Mouse (Mus musculus): ENCODE results near the gene Gps1. TPM values are rescaled to one million over a fixed set of nuclear protein-coding genes. Genes with fewer than 3 reads are reported as not detected.
A peak's percentile ranks its signal among the peaks of the same experiment; 100 is the strongest.

The Gps1 gene
- polyA plus RNA-seq (2014; fragmentation: Nextera tagmentation; extraction: Ambion mirVana): 303 and 316 TPM in 2 replicates

DNA sequence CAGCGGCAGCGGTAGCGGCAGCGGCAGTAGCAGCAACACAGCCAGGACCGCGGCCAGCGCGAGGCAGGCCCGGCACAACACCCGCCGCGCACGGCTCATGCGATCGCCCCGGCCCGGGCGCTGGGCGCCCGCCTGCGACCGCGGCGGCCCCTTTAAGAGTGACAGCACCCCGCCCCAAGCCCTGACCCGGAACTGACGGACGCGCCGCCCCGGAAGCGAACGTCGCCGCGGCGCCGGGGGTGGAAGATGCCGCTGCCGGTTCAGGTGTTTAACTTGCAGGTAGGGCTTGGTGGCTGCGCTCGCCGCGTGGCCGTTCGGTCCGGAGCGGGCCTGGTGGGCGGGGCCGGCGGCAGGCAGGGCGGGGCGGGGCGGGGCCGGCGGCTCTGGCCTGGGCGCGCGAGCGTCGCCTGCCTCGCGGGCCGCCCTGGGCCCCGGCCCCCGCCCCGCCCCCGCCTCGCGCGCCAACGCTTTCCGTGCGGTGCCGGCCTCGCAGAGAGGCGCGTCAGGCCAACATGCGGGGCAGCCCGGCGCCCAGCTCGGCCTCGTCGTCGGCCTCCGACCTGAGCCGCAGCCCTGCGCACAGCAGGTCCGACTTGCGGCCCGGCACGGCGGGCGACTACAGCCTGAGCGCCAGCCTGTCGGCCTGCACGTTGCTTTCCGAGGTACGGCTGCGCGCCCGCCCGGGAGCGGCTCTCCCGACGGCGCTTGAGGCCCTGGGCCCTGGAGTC is at the start of gene Gps1, which contains the start of gene Rfng:
Gene Gps1 (plus strand): TSS at position 209 of the 728 bp plus-strand sequence.
Gene Rfng (minus strand): TSS at position 144 of the 728 bp plus-strand sequence.
- Histone ChIP-seq H3K4me2 (ENCODE audit: low read length) (peak within 1 kb of the TSS; percentile 90), H3K9ac (replicated peaks; ENCODE audit: low read length) (peak within 1 kb of the TSS; percentile 97), H3K27ac (replicated peaks; ENCODE audit: low read depth, low read length) (peak within 1 kb of the TSS; percentile 83), H3K4me1 (ENCODE audit: control insufficient read depth, insufficient read depth, low read length) (peaks cover 15% of the 10 kb centered on the region), H3K9me3 (ENCODE audit: control insufficient read depth, low read length) (no peaks in the 10 kb centered on the region), H3K36me3 (ENCODE audit: control insufficient read depth, insufficient read depth, low read length) (peaks cover 65% of the 10 kb centered on the region), H3K27me3 (ENCODE audit: control insufficient read depth, insufficient read depth, low read length) (no peaks in the 10 kb centered on the region), H3K4me3 (replicated peaks; ENCODE audit: low read depth, low read length) (peak within 1 kb of the TSS; percentile 91)
- peak; percentile 86 for ATAC-seq (ENCODE audit: low FRiP score, low TSS enrichment)
- DNase-seq: peak; percentile 93
- under 1% methylated on average over 105 of the region's 107 CpGs for WGBS

DNA sequence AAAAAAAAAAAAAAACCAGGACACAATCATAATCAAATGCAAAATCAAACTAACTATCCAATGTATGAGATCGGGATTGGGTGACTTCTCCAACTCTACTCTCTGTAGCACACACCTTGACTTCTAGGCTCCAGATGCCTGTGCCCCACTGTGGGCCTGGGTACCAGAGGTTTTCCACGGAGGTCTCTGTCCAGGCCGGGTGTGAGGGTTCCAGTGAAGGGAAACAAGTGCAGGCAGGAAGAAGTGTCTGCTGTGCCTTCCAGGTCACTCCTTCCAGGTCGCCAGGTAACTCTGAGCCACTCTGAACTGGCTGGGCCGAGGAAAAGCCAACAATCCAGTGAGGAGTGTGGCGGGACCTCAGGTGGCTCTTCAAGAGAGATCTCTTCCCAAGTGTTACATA is 47.6 kb upstream of the Gps1 start:
- H3K36me3 ChIP-seq (ENCODE audit: control insufficient read depth, insufficient read depth, low read length): no peaks in the 10 kb centered on the region
- WGBS: 77% methylated on average over 6 of the region's 6 CpGs
- H3K4me1 ChIP-seq (ENCODE audit: control insufficient read depth, insufficient read depth, low read length): no peaks in the 10 kb centered on the region
- H3K27me3 ChIP-seq (ENCODE audit: control insufficient read depth, insufficient read depth, low read length): no peaks in the 10 kb centered on the region
- no peaks in the 10 kb centered on the region for H3K9me3 ChIP-seq (ENCODE audit: control insufficient read depth, low read length)
- no peak overlapping the region for H3K27ac ChIP-seq (replicated peaks; ENCODE audit: low read depth, low read length)
- no peak overlapping the region for H3K9ac ChIP-seq (replicated peaks; ENCODE audit: low read length)
- no peak overlapping the region for H3K4me2 ChIP-seq (ENCODE audit: low read length)
- no peak overlapping the region for H3K4me3 ChIP-seq (replicated peaks; ENCODE audit: low read depth, low read length)
- DNase-seq (no peak), ATAC-seq (ENCODE audit: low FRiP score, low TSS enrichment) (no peak)

DNA sequence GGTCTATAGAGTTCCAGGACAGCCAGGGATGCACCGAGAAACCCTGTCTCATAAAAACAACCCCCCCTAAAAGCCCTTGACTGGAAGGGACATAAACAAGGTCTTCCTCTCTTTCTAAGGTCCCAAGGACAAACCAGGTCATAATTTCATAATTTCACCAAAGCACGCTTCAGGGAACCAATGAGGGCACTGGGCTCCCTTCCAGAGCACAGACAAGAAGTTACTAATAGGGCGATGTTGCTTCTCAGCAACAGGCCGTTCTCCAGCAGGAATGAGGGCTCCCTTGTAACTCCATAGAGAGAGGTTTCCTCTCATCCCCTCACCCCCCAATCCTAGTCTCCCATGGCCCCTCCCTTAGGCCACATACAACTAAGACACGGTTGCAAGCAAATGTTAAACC is 43.1 kb upstream of the Gps1 start:
- 93% methylated on average over 5 of the region's 5 CpGs for WGBS
- no peak overlapping the region for H3K4me3 ChIP-seq (replicated peaks; ENCODE audit: low read depth, low read length)
- H3K9ac ChIP-seq (replicated peaks; ENCODE audit: low read length): no peak overlapping the region
- ATAC-seq (ENCODE audit: low FRiP score, low TSS enrichment) (no peak), DNase-seq (no peak)
- no peaks in the 10 kb centered on the region for H3K4me1 ChIP-seq (ENCODE audit: control insufficient read depth, insufficient read depth, low read length)
- no peak overlapping the region for H3K27ac ChIP-seq (replicated peaks; ENCODE audit: low read depth, low read length)
- H3K4me2 ChIP-seq (ENCODE audit: low read length): no peak overlapping the region
- H3K9me3 ChIP-seq (ENCODE audit: control insufficient read depth, low read length): no peaks in the 10 kb centered on the region
- H3K36me3 ChIP-seq (ENCODE audit: control insufficient read depth, insufficient read depth, low read length): no peaks in the 10 kb centered on the region
- no peaks in the 10 kb centered on the region for H3K27me3 ChIP-seq (ENCODE audit: control insufficient read depth, insufficient read depth, low read length)

DNA sequence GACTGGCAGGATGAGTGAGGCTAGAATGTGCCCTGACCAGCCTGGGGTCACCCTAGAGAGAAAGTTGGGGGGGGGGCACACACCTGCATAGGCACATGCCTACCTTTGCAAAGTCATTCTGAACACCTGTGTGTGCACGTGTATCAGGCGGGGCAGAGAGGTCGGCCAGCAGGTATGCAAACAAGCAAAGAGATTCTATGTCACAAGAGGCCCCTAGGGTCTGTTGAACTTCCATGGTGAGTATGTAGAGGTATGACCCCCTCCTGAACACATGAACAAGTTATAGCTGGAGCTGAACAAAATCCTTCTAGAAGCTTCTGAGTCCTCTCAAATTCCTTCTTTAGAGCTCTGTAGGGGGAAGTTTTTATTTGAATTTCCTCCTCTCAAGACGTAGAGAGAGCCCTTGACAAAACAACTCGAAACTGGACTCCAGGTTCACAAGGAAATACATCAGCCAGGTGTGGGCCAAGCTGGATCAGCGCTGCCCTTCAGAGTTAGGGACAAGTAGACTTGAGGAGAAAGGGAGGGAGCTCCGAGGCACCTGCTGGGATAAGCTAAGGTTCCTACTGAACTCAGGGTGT is 39.9 kb upstream of the Gps1 start:
- no peak overlapping the region for H3K4me3 ChIP-seq (replicated peaks; ENCODE audit: low read depth, low read length)
- no peaks in the 10 kb centered on the region for H3K27me3 ChIP-seq (ENCODE audit: control insufficient read depth, insufficient read depth, low read length)
- WGBS: 78% methylated on average over 7 of the region's 7 CpGs
- no peaks in the 10 kb centered on the region for H3K4me1 ChIP-seq (ENCODE audit: control insufficient read depth, insufficient read depth, low read length)
- H3K4me2 ChIP-seq (ENCODE audit: low read length): no peak overlapping the region
- ATAC-seq (ENCODE audit: low FRiP score, low TSS enrichment): no peak
- no peaks in the 10 kb centered on the region for H3K9me3 ChIP-seq (ENCODE audit: control insufficient read depth, low read length)
- DNase-seq: no peak
- H3K36me3 ChIP-seq (ENCODE audit: control insufficient read depth, insufficient read depth, low read length): no peaks in the 10 kb centered on the region
- no peak overlapping the region for H3K9ac ChIP-seq (replicated peaks; ENCODE audit: low read length)
- H3K27ac ChIP-seq (replicated peaks; ENCODE audit: low read depth, low read length): no peak overlapping the region

DNA sequence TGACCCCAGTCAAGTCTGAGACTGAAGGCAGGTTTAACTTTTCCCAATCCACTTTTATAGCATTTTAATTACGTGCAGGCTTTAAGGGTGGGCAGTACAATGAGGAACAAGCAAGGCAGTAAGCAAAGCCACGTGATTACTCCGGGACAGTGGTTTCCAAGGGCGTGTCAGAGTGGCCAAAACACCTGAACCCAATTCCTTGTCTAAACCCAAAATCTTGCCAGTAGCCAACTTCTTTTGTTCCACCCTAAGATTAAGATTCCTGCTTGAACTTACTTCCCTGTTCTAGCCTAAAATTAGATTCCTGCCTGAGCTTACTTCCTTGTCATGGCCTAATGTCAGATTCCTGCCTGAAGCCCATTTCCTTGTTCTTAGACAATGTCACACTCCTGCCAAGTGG is 36.1 kb upstream of the Gps1 start:
- Histone ChIP-seq H3K9me3 (ENCODE audit: control insufficient read depth, low read length) (no peaks in the 10 kb centered on the region), H3K4me3 (replicated peaks; ENCODE audit: low read depth, low read length) (no peak overlapping the region), H3K36me3 (ENCODE audit: control insufficient read depth, insufficient read depth, low read length) (no peaks in the 10 kb centered on the region), H3K9ac (replicated peaks; ENCODE audit: low read length) (no peak overlapping the region), H3K27me3 (ENCODE audit: control insufficient read depth, insufficient read depth, low read length) (no peaks in the 10 kb centered on the region), H3K4me1 (ENCODE audit: control insufficient read depth, insufficient read depth, low read length) (no peaks in the 10 kb centered on the region), H3K4me2 (ENCODE audit: low read length) (no peak overlapping the region), H3K27ac (replicated peaks; ENCODE audit: low read depth, low read length) (no peak overlapping the region)
- ATAC-seq (ENCODE audit: low FRiP score, low TSS enrichment) (no peak), DNase-seq (no peak)
- 80% methylated on average over 4 of the region's 4 CpGs for WGBS

DNA sequence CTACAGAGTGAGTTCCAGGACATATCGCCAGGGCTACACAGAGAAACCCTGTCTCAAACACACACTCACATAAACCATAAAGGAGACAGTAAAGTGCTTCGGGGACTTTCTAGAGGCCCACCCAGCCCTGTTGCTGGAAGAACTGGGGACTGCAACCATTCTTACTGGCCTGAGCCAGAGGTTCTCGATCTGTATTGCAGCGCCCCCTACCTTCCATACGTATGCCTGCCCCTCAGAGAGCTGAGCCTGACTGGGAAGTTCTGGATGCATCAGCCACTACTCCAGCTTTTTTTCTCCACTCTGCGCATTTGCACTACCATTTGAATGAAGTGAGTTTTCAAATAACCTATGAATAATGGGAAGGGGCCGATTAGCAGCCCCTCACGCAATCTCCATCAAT is 34.6 kb upstream of the Gps1 start:
- peak; percentile 25 for DNase-seq
- 61% methylated on average over 8 of the region's 8 CpGs for WGBS

DNA sequence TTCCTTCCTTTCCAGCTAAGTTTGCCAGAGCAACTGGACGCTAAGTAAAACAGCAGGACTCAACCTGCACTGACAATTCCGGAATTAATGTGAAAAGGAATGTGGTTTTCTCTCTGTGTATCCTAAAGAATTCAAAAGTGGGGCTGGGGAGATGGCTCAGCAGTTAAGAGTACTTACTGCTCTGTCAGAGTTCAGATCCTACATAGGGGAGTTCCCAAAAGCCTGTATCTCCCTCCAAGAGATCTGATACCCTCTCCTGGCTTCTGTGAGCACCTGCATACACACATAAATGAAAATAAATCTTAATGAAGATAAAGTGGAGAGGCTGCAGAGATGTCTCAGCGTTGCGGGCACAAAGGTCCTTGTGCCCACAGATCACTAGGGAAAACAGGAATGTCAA is 32.5 kb upstream of the Gps1 start:
- 72% methylated on average over 4 of the region's 4 CpGs for WGBS
- ATAC-seq (ENCODE audit: low FRiP score, low TSS enrichment): no peak
- no peak overlapping the region for H3K4me3 ChIP-seq (replicated peaks; ENCODE audit: low read depth, low read length)

More for the DNA sequence above, 34.6 kb upstream of the Gps1 start:
- H3K27ac ChIP-seq (replicated peaks; ENCODE audit: low read depth, low read length): no peak overlapping the region
- no peaks in the 10 kb centered on the region for H3K27me3 ChIP-seq (ENCODE audit: control insufficient read depth, insufficient read depth, low read length)
- H3K9me3 ChIP-seq (ENCODE audit: control insufficient read depth, low read length): no peaks in the 10 kb centered on the region
- ATAC-seq (ENCODE audit: low FRiP score, low TSS enrichment): no peak
- no peak overlapping the region for H3K9ac ChIP-seq (replicated peaks; ENCODE audit: low read length)
- H3K4me3 ChIP-seq (replicated peaks; ENCODE audit: low read depth, low read length): no peak overlapping the region
- no peaks in the 10 kb centered on the region for H3K4me1 ChIP-seq (ENCODE audit: control insufficient read depth, insufficient read depth, low read length)
- H3K36me3 ChIP-seq (ENCODE audit: control insufficient read depth, insufficient read depth, low read length): no peaks in the 10 kb centered on the region
- H3K4me2 ChIP-seq (ENCODE audit: low read length): no peak overlapping the region

DNA sequence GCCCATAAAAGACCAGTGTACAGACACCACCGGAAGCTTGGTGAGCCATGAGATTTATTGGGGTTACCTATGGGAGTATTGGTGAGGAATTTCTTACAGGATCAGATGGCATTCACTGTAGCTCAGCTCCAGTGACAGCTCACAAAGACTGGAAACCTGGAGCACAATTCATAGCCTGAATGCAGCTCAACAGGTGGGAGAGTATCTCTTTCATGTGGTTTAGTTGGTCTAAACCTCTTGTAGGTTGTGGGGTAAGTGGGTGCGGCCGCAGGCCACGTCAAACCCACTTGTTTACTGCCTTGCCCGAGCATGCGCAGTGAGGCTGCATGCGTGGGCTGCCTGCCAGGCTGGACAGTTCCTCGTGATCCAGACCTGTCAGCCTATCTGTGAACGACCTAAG is 23.8 kb upstream of the Gps1 start:
- Histone ChIP-seq H3K27me3 (ENCODE audit: control insufficient read depth, insufficient read depth, low read length) (peaks cover 5% of the 10 kb centered on the region; the same call in 1 of the 2 replicates), H3K9me3 (ENCODE audit: control insufficient read depth, low read length) (peaks cover 3% of the 10 kb centered on the region; the same call in 1 of the 2 replicates), H3K27ac (replicated peaks; ENCODE audit: low read depth, low read length) (no peak overlapping the region), H3K4me3 (replicated peaks; ENCODE audit: low read depth, low read length) (no peak overlapping the region), H3K9ac (replicated peaks; ENCODE audit: low read length) (no peak overlapping the region), H3K4me2 (ENCODE audit: low read length) (no peak overlapping the region), H3K4me1 (ENCODE audit: control insufficient read depth, insufficient read depth, low read length) (no peaks in the 10 kb centered on the region), H3K36me3 (ENCODE audit: control insufficient read depth, insufficient read depth, low read length) (no peaks in the 10 kb centered on the region)
- ATAC-seq (ENCODE audit: low FRiP score, low TSS enrichment) (no peak), DNase-seq (no peak)
- 94% methylated on average over 9 of the region's 9 CpGs for WGBS

More for the DNA sequence above, 32.5 kb upstream of the Gps1 start:
- no peak for DNase-seq
- H3K9ac ChIP-seq (replicated peaks; ENCODE audit: low read length): no peak overlapping the region
- H3K27ac ChIP-seq (replicated peaks; ENCODE audit: low read depth, low read length): no peak overlapping the region
- no peaks in the 10 kb centered on the region for H3K36me3 ChIP-seq (ENCODE audit: control insufficient read depth, insufficient read depth, low read length)
- H3K4me1 ChIP-seq (ENCODE audit: control insufficient read depth, insufficient read depth, low read length): no peaks in the 10 kb centered on the region
- no peaks in the 10 kb centered on the region for H3K9me3 ChIP-seq (ENCODE audit: control insufficient read depth, low read length)
- H3K27me3 ChIP-seq (ENCODE audit: control insufficient read depth, insufficient read depth, low read length): no peaks in the 10 kb centered on the region
- H3K4me2 ChIP-seq (ENCODE audit: low read length): no peak overlapping the region

All from midbrain, embryonic 14.5 days (tissue).